Mouse (Mus musculus): ENCODE data around the gene Lck.

Gene Lck

GRCm38 (mm10) chr4:129507434-129508236, 65.8 kb downstream of the Lck start:
- no peak for DNase-seq

GRCm38 (mm10) chr4:129505511-129505910, 67.9 kb downstream of the Lck start:
- DNase-seq: no peak

- DNase-seq: no peak
Observed at GRCm38 (mm10) chr4:129502901-129503444, 70.5 kb downstream of the Lck start.

- DNase-seq: no peak
Observed at GRCm38 (mm10) chr4:129502327-129502888, 71.0 kb downstream of the Lck start.

GRCm38 (mm10) chr4:129500607-129501566, 72.6 kb downstream of the Lck start:
- DNase-seq: peak; percentile 40

- DNase-seq: no peak
Observed at GRCm38 (mm10) chr4:129500017-129500416, 73.4 kb downstream of the Lck start.

GRCm38 (mm10) chr4:129498941-129499340, 74.5 kb downstream of the Lck start:
- no peak for DNase-seq
